In genomic region chr6:82714243-82714642, GRCm38 (mm10) we compare ENCODE assay signal across 8 mouse cellular contexts. TPM values are rescaled to one million over a fixed set of nuclear protein-coding genes. Genes with fewer than 3 reads are reported as not detected.
DNase-seq lines count a peak whose midpoint lies in the region; ATAC-seq lines count a peak whose summit lies in the region.

No protein-coding gene starts in this region.

- no peaks in the 10 kb centered on the region for H3K36me3 ChIP-seq in kidney, embryonic 15.5 days
- H3K36me3 ChIP-seq in midbrain, embryonic 12.5 days: no peaks in the 10 kb centered on the region

- peak; percentile 51 for DNase-seq in kidney, adult 11 months
- DNase-seq in gastrocnemius, postnatal 10 days: peak; percentile 74
- peak; percentile 54 to 72 for DNase-seq in left cerebral cortex, postnatal 10 days (ENCODE audit: extremely low spot score in 1 of 2, low spot score in 2 of 2)
- peak; percentile 76 for DNase-seq in right cerebral cortex, postnatal 4 days

- no peak overlapping the region for H3K4me2 ChIP-seq in kidney, embryonic 15.5 days
- no peak overlapping the region for H3K4me2 ChIP-seq in midbrain, embryonic 12.5 days (replicated peaks)

- peaks cover 16% of the 10 kb centered on the region for H3K4me1 ChIP-seq in kidney, embryonic 15.5 days
- H3K4me1 ChIP-seq in midbrain, embryonic 12.5 days: no peaks in the 10 kb centered on the region

- no peak overlapping the region for H3K27ac ChIP-seq in kidney, embryonic 15.5 days
- no peak overlapping the region for H3K27ac ChIP-seq in midbrain, embryonic 12.5 days (replicated peaks)

- no peaks in the 10 kb centered on the region for H3K27me3 ChIP-seq in kidney, embryonic 15.5 days
- 0 out of 2 replicates have a peak, but pooled peaks cover 3% of the 10 kb centered on the region for H3K27me3 ChIP-seq in midbrain, embryonic 12.5 days

- intact Hi-C loops in left cerebral cortex, postnatal 10 days (cut with DNase I): no loop called here

- no peak overlapping the region for H3K9ac ChIP-seq in kidney, embryonic 15.5 days
- H3K9ac ChIP-seq in midbrain, embryonic 12.5 days (replicated peaks): no peak overlapping the region

- no peaks in the 10 kb centered on the region for H3K9me3 ChIP-seq in kidney, embryonic 15.5 days (replicated peaks)
- H3K9me3 ChIP-seq in midbrain, embryonic 12.5 days: no peaks in the 10 kb centered on the region

- ATAC-seq in kidney, embryonic 15.5 days (replicated peaks; ENCODE audit: low FRiP score): no peak
- ATAC-seq in common myeloid progenitor, adult 5-6 weeks (replicated peaks; ENCODE audit: low read depth, poor library complexity, severe bottlenecking): peak; percentile 94
- peak; percentile 84 for ATAC-seq in inflammation-experienced regulatory T-cells, adult 6 months
- ATAC-seq in midbrain, embryonic 12.5 days (ENCODE audit: low FRiP score, low read depth): peak; percentile 76

- H3K4me3 ChIP-seq in kidney, embryonic 15.5 days (replicated peaks): no peak overlapping the region
- H3K4me3 ChIP-seq in midbrain, embryonic 12.5 days: no peak overlapping the region

- 19% methylated on average over 3 of the region's 3 CpGs for WGBS in kidney, embryonic 15.5 days
- 14% methylated on average over 3 of the region's 3 CpGs for WGBS in midbrain, embryonic 12.5 days

RNA-seq across cellular contexts. Expression of gene Pole4, which starts 9.1 kb away (rescaled TPM):
- polyA plus RNA-seq in kidney, embryonic 15.5 days (2015; fragmentation: Nextera tagmentation; extraction: Ambion mirVana): 106 and 113 TPM in 2 replicates
- total RNA-seq in common myeloid progenitor, adult 5-6 weeks (2017): 57.4 and 61.9 TPM in 2 replicates
- 10 to 100 TPM; 26.1 to 28.9 TPM for total RNA-seq in gastrocnemius, postnatal 10 days (2021)
- 10 to 100 TPM; 41.9 to 88.1 (median 72.5) TPM for polyA plus RNA-seq in inflammation-experienced regulatory T-cells, adult 6 months (2017; shearing (Covaris generic))
- total RNA-seq in left cerebral cortex, postnatal 10 days (2021): 10 to 100 TPM; 47.6 to 53.1 TPM
- 88.4 and 100 TPM in 2 replicates for polyA plus RNA-seq in midbrain, embryonic 12.5 days (2016; fragmentation: Nextera tagmentation; extraction: Ambion mirVana)
